Mouse (Mus musculus): ENCODE measurements at regions not wholly inside any gene's neighbourhood (a gene's known extent, or its start where the extent isn't known, plus 50 kb on each side); places are given as distances from the start of the nearest gene placed in this dataset.

GRCm38 (mm10) chr2:115326526-115326925 is 255.0 kb upstream of the BC052040 start:
- TF ChIP-seq CTCF (IDR thresholded peaks at IDR 0.05; ENCODE audit: low read depth, low read length): no peak
- TF ChIP-seq GATA1 (IDR thresholded peaks at IDR 0.05; ENCODE audit: borderline replicate concordance, low read length): no peak
- TF ChIP-seq TAL1 (conservative IDR thresholded peaks at IDR 0.05; ENCODE audit: low read depth, low read length): no peak
- no peak for TF ChIP-seq POLR2AphosphoS5 (IDR thresholded peaks at IDR 0.05; ENCODE audit: insufficient replicate concordance, low read depth, low read length)
- no peak for TF ChIP-seq GATA2 (IDR thresholded peaks at IDR 0.05; ENCODE audit: borderline replicate concordance, low read depth, low read length)
